Mouse (Mus musculus) heart, adult 2 months (tissue): ENCODE results near the gene Gm49378. TPM values are rescaled to one million over a fixed set of nuclear protein-coding genes. Genes with fewer than 3 reads are reported as not detected.
A peak's percentile ranks its signal among the peaks of the same experiment; 100 is the strongest.

ENCODE experiments used
- DNase-seq, 2 experiments: peaks; one replicate each; pipeline ENCODE4 v3.0.0; 2021
- H3K27ac ChIP-seq: fragments of 200-600 bp; 2 replicates; pipeline ENCODE4 v1.8.1; 2022
- H3K27me3 ChIP-seq: fragments of 200-500 bp; 2 replicates; pipeline ENCODE4 v1.6.1; 2012; ENCODE audit warnings: mild to moderate bottlenecking, low read length, inconsistent platforms, mixed read lengths; ENCODE audit not compliant: control insufficient read depth, insufficient read depth
- H3K36me3 ChIP-seq: fragments of 200-500 bp; 2 replicates; pipeline ENCODE4 v1.6.1; 2012; ENCODE audit warnings: low read length, inconsistent platforms; ENCODE audit not compliant: control insufficient read depth, insufficient read depth
- H3K4me1 ChIP-seq: fragments of 200-500 bp; 2 replicates; pipeline ENCODE4 v1.6.1; 2011; ENCODE audit warnings: low read length; ENCODE audit not compliant: control insufficient read depth, insufficient read depth
- H3K4me3 ChIP-seq: fragments of 200-600 bp; 2 replicates; pipeline ENCODE4 v1.8.1; 2022
- H3K79me2 ChIP-seq: fragments of 200-500 bp; replicated peaks from 2 replicates; pipeline ENCODE4 v1.6.1; 2012; ENCODE audit warnings: mild to moderate bottlenecking, inconsistent platforms, low read length, moderate library complexity, mixed read lengths; ENCODE audit not compliant: control insufficient read depth, insufficient read depth
- H3K9ac ChIP-seq: fragments of 200-500 bp; 2 replicates; pipeline ENCODE4 v1.6.1; 2012; ENCODE audit warnings: low read depth, mild to moderate bottlenecking, control low read depth, inconsistent platforms, low read length, mixed read lengths
- CTCF ChIP-seq: fragments of 200-600 bp; IDR thresholded peaks from 2 replicates; pipeline ENCODE4 v1.8.1; 2022; ENCODE audit warnings: antibody characterized with exemption, mild to moderate bottlenecking, moderate library complexity
- EP300 ChIP-seq: fragments of 200-500 bp; IDR thresholded peaks from 2 replicates; pipeline ENCODE4 v1.6.1; 2011; ENCODE audit warnings: low read depth, low read length, control low read depth; ENCODE audit not compliant: insufficient read depth
- POLR2A ChIP-seq: fragments of 200-500 bp; IDR thresholded peaks from 2 replicates; pipeline ENCODE4 v1.6.1; 2011; ENCODE audit warnings: mild to moderate bottlenecking, low read depth, low read length, control low read depth; ENCODE audit not compliant: insufficient read depth
- WGBS: fragments of 180-500 bp; shearing (Covaris S2); methylation state at CpG from one replicate; pipeline ENCODE4 v1.1.7; 2018; 5-methylcytosine and 5-hydroxymethylcytosine counted together
- intact Hi-C: fragments of 180-260 bp; cut with DNase I; formaldehyde crosslinking; loops from one replicate; pipeline ENCODE4 v1.15.1; 2025
- long read RNA-seq: library from polyadenylated mRNA; stranded (forward); transcript quantifications from one replicate; pipeline ENCODE4 v2.0.0, GENCODE M21; 2021
- polyA plus RNA-seq: library from polyadenylated mRNA; depleted of rRNA; stranded (reverse); fragments of >200 nt; gene quantifications from 2 replicates; pipeline ENCODE4 v1.2.3, GENCODE M21; 2012; rRNA removed
- total RNA-seq, 2 experiments: library from RNA; stranded (reverse); gene quantifications; 2 replicates each; pipeline ENCODE4 v1.2.3; 2021

Gm49378 gene
- total RNA-seq (1 to 10 TPM; 2.5 to 3.8 TPM), polyA plus RNA-seq (3.5 and 5.0 TPM in 2 replicates)
- long read RNA-seq = 0 reads

- no peak within 1 kb of the TSS for H3K27ac ChIP-seq
These were observed at the start of gene Gm49378 for GRCm38 (mm10) chr14:55637795-55638194. Gm49378 (minus strand) TSS chr14:55637895.

GRCm38 (mm10) chr14:55682118-55682493, 44.4 kb upstream of the Gm49378 start:
- no peaks in the 10 kb centered on the region; the same call in 1 of the 2 replicates for H3K36me3 ChIP-seq
- H3K4me3 ChIP-seq = peak overlapping the region; percentile 90
- WGBS = 6% methylated on average over 3 of the region's 3 CpGs
- intact Hi-C loops = loop anchor here (1.0 to 2.0 kb wide), 2 partner anchors 41 to 62 kb away; partner anchors contain the start of gene Rabggta
- H3K79me2 ChIP-seq = no peaks in the 10 kb centered on the region
- TF ChIP-seq EP300 (no peak), POLR2A (no peak), CTCF (no peak)
- H3K9ac ChIP-seq = peak overlapping the region; percentile 50; the same call in 1 of the 2 replicates
- H3K4me1 ChIP-seq = peaks cover 1% of the 10 kb centered on the region; the same call in 1 of the 2 replicates
- DNase-seq = no peak
- H3K27ac ChIP-seq = peak overlapping the region; percentile 85
- no peaks in the 10 kb centered on the region for H3K27me3 ChIP-seq

More at GRCm38 (mm10) chr14:55637795-55638194, at the start of gene Gm49378:
- intact Hi-C loops = loop anchor here (2.0 to 5.0 kb wide), 2 partner anchors 35 to 43 kb away; partner anchors contain the start of genes Gmpr2, Nedd8 and Tinf2
- Histone ChIP-seq H3K9ac (no peak within 1 kb of the TSS), H3K4me1 (peaks cover 3% of the 10 kb centered on the region), H3K79me2 (0 out of 2 replicates have a peak, but pooled peaks cover 2% of the 10 kb centered on the region), H3K27me3 (no peaks in the 10 kb centered on the region), H3K4me3 (no peak within 1 kb of the TSS), H3K36me3 (peaks cover 2% of the 10 kb centered on the region; the same call in 1 of the 2 replicates)
- TF ChIP-seq CTCF (no peak), EP300 (no peak), POLR2A (no peak)
- 92% methylated on average over 9 of the region's 9 CpGs for WGBS
- no peak for DNase-seq

- DNase-seq = peak; percentile 92 to 94
- H3K4me3 ChIP-seq = peak within 1 kb of the TSS; percentile 90
- no peaks in the 10 kb centered on the region for H3K27me3 ChIP-seq
- TF ChIP-seq CTCF = peak; percentile 90
- TF ChIP-seq POLR2A = peak; percentile 51; the same call in 1 of the 2 replicates
- TF ChIP-seq EP300 = 0 out of 2 replicates have a peak, but pooled peaks have one; percentile 58
- H3K79me2 ChIP-seq = no peaks in the 10 kb centered on the region
- peak within 1 kb of the TSS; percentile 59 for H3K9ac ChIP-seq
- H3K27ac ChIP-seq = peak within 1 kb of the TSS; percentile 85
- under 1% methylated on average over 66 of the region's 66 CpGs for WGBS
- peaks cover 1% of the 10 kb centered on the region; the same call in 1 of the 2 replicates for H3K4me1 ChIP-seq
- H3K36me3 ChIP-seq = no peaks in the 10 kb centered on the region; the same call in none of the 2 replicates
- intact Hi-C loops = loop anchor here (1.0 to 2.0 kb wide), 3 partner anchors 41 to 63 kb away; partner anchors contain the start of genes Gm49378 and Rabggta
These were observed 43.7 kb upstream of the Gm49378 start, which contains the start of gene Tinf2 for GRCm38 (mm10) chr14:55681160-55682117. Tinf2 (minus strand) TSS chr14:55681820.

- Histone ChIP-seq H3K27ac (no peak overlapping the region), H3K27me3 (no peaks in the 10 kb centered on the region), H3K79me2 (no peaks in the 10 kb centered on the region), H3K36me3 (peaks cover 5% of the 10 kb centered on the region), H3K4me1 (peaks cover 1% of the 10 kb centered on the region; the same call in 1 of the 2 replicates), H3K4me3 (no peak overlapping the region), H3K9ac (no peak overlapping the region)
- DNase-seq = no peak
- intact Hi-C loops = loop anchor here (10.0 kb wide), 1 partner anchor 207 kb away; the partner anchor contains the start of genes Cbln3 and Khnyn
- TF ChIP-seq EP300 = no peak
- TF ChIP-seq POLR2A = no peak
- no peak for TF ChIP-seq CTCF
- WGBS = 83% methylated on average over 4 of the region's 4 CpGs
These were observed 39.9 kb upstream of the Gm49378 start for GRCm38 (mm10) chr14:55677615-55678014.

GRCm38 (mm10) chr14:55672741-55673060, 35.0 kb upstream of the Gm49378 start:
- peaks cover 6% of the 10 kb centered on the region for H3K36me3 ChIP-seq
- peak overlapping the region; percentile 80 for H3K4me3 ChIP-seq
- no peaks in the 10 kb centered on the region for H3K27me3 ChIP-seq
- WGBS = 67% methylated on average over 7 of the region's 7 CpGs
- peaks cover 2% of the 10 kb centered on the region; the same call in 1 of the 2 replicates for H3K4me1 ChIP-seq
- DNase-seq = no peak
- H3K79me2 ChIP-seq = peaks cover 2% of the 10 kb centered on the region; the same call in 1 of the 2 replicates
- no peak overlapping the region for H3K9ac ChIP-seq
- peak overlapping the region; percentile 99 for H3K27ac ChIP-seq
- intact Hi-C loops = loop anchor here (5.0 to 10.0 kb wide), 2 partner anchors 35 to 212 kb away; partner anchors contain the start of genes Cbln3, Gm49378, Ipo4 and Khnyn
- TF ChIP-seq EP300 = no peak
- no peak for TF ChIP-seq CTCF
- no peak for TF ChIP-seq POLR2A
